ENCODE assay signal across 9 mouse cellular contexts in genomic region chr11:78116146-78116410, GRCm38 (mm10). TPM values are rescaled to one million over a fixed set of nuclear protein-coding genes. Genes with fewer than 3 reads are reported as not detected.
DNase-seq lines count a peak whose midpoint lies in the region; ATAC-seq and TF ChIP-seq lines count a peak whose summit lies in the region.
"Had no signal": no experiment of that assay in that cellular context is flagged by ENCODE, and none has a peak within 500 bp of the region (broad histone marks: within the 10 kb centered on the region; RNA-seq: fewer than 3 reads in every experiment).

No protein-coding gene starts in this region.

- H3K27ac ChIP-seq in forebrain, embryonic 14.5 days (ENCODE audit: low read depth, low read length): peak overlapping the region; percentile 93
- H3K27ac ChIP-seq in liver, embryonic 16.5 days (ENCODE audit: low read length): peak overlapping the region; percentile 75

- no peak for TF ChIP-seq CTCF in C2C12 (IDR thresholded peaks at IDR 0.05; ENCODE audit: control insufficient read depth, insufficient read depth, insufficient read length)

- peak overlapping the region; percentile 71 for H3K4me2 ChIP-seq in forebrain, embryonic 14.5 days (ENCODE audit: low read length)
- H3K4me2 ChIP-seq in liver, embryonic 16.5 days (ENCODE audit: low read depth, low read length): peak overlapping the region; percentile 93

- no peak for ATAC-seq in forebrain, embryonic 14.5 days
- no peak for ATAC-seq in liver, embryonic 16.5 days (ENCODE audit: low read depth)

- H3K79me3 ChIP-seq in C2C12 (ENCODE audit: low read depth): peaks cover 84% of the 10 kb centered on the region

- H3ac ChIP-seq in C2C12 (ENCODE audit: control insufficient read depth, insufficient read length, low read depth): no peak overlapping the region

- no peaks in the 10 kb centered on the region for H3K27me3 ChIP-seq in C2C12 (ENCODE audit: control insufficient read depth, insufficient read depth, insufficient read length)
- no peaks in the 10 kb centered on the region for H3K27me3 ChIP-seq in forebrain, embryonic 14.5 days (replicated peaks; ENCODE audit: control insufficient read depth, insufficient read depth, low read length)
- H3K27me3 ChIP-seq in liver, embryonic 16.5 days (ENCODE audit: control insufficient read depth, insufficient read depth, low read depth, low read length): no peaks in the 10 kb centered on the region

- no peaks in the 10 kb centered on the region for H3K9me3 ChIP-seq in forebrain, embryonic 14.5 days (replicated peaks; ENCODE audit: control insufficient read depth, low read length)
- H3K9me3 ChIP-seq in liver, embryonic 16.5 days (replicated peaks; ENCODE audit: control insufficient read depth, low read length): no peaks in the 10 kb centered on the region

- WGBS in forebrain, embryonic 14.5 days: 1% methylated on average over 5 of the region's 5 CpGs
- 5% methylated on average over 5 of the region's 5 CpGs for WGBS in liver, embryonic 16.5 days (ENCODE audit: insufficient replicate concordance)

- peaks cover 21% of the 10 kb centered on the region; the same call in 1 of the 2 replicates for H3K4me1 ChIP-seq in forebrain, embryonic 14.5 days (ENCODE audit: control insufficient read depth, insufficient read depth, low read length)
- H3K4me1 ChIP-seq in liver, embryonic 16.5 days (ENCODE audit: control insufficient read depth, low read depth, low read length): peaks cover 53% of the 10 kb centered on the region

- H3K36me3 ChIP-seq in C2C12 (ENCODE audit: control insufficient read depth, insufficient read depth): no peaks in the 10 kb centered on the region
- H3K36me3 ChIP-seq in forebrain, embryonic 14.5 days (ENCODE audit: control insufficient read depth, insufficient read depth, low read length): no peaks in the 10 kb centered on the region
- no peaks in the 10 kb centered on the region for H3K36me3 ChIP-seq in liver, embryonic 16.5 days (ENCODE audit: control insufficient read depth, insufficient read depth)

- peak overlapping the region; percentile 82 for H3K9ac ChIP-seq in forebrain, embryonic 14.5 days (ENCODE audit: low read length)
- peak overlapping the region; percentile 75 for H3K9ac ChIP-seq in liver, embryonic 16.5 days (ENCODE audit: low read depth, low read length)

- H3K4me3 ChIP-seq in C2C12 (ENCODE audit: insufficient read depth, poor library complexity, severe bottlenecking): peak overlapping the region; percentile 40
- peak overlapping the region; percentile 76 for H3K4me3 ChIP-seq in forebrain, embryonic 14.5 days (ENCODE audit: low read depth, low read length)
- H3K4me3 ChIP-seq in liver, embryonic 16.5 days (ENCODE audit: low read depth, low read length): peak overlapping the region; percentile 83

- H3K79me2 ChIP-seq in C2C12 (ENCODE audit: control insufficient read depth, insufficient read depth): peaks cover 98% of the 10 kb centered on the region

- DNase-seq in embryo, embryonic 10.5 days (ENCODE audit: low spot score): peak; percentile 23
- DNase-seq in embryo, embryonic 10 days (ENCODE audit: low spot score): no peak
- no peak for DNase-seq in forebrain, embryonic 14.5 days (ENCODE audit: low spot score)
- DNase-seq in right cerebral cortex, postnatal 14 days: no peak
- no peak for DNase-seq in gastrocnemius, postnatal 36 days
- no peak for DNase-seq in left cerebral cortex, postnatal 10 days (ENCODE audit: extremely low spot score in 1 of 2, low spot score in 2 of 2)
- DNase-seq: cerebellum, postnatal 14 days had no signal

- intact Hi-C loops in gastrocnemius, postnatal 36 days (cut with DNase I): no loop called here
- intact Hi-C loops in left cerebral cortex, postnatal 10 days (cut with DNase I): no loop called here

TF ChIP-seq in C2C12, 6 proteins besides CTCF, POLR2A, EP300 and RAD21:
- TF ChIP-seq MYOG (IDR thresholded peaks at IDR 0.05; ENCODE audit: control insufficient read depth, extremely low read depth, insufficient read length): no peak
- TF ChIP-seq CEBPB (IDR thresholded peaks at IDR 0.05; ENCODE audit: low read depth): no peak
- TF ChIP-seq FOSL1 (IDR thresholded peaks at IDR 0.05; ENCODE audit: insufficient read depth, low read length, poor library complexity, severe bottlenecking): no peak

RNA-seq across cellular contexts. Expression of gene Fam222b, which starts 21.6 kb away (rescaled TPM):
- polyA plus RNA-seq in C2C12 (2012; fragmentation: generic; extraction: Trizol): 12.2 TPM
- 22.3 and 23.9 TPM in 2 replicates for polyA plus RNA-seq in forebrain, embryonic 14.5 days (2014; fragmentation: Nextera tagmentation; extraction: Ambion mirVana)
- 3.4 and 4.9 TPM in 2 replicates for polyA plus RNA-seq in liver, embryonic 16.5 days (2015; fragmentation: Nextera tagmentation; extraction: Ambion mirVana)
- total RNA-seq in gastrocnemius, postnatal 36 days (2021): 1 to 10 TPM; 6.0 to 6.1 TPM
- total RNA-seq in left cerebral cortex, postnatal 10 days (2021): 10 to 100 TPM; 26.1 to 26.6 TPM

RNA-seq across cellular contexts. Expression of gene Eral1, which starts 35.9 kb away (rescaled TPM):
- 21.5 TPM for polyA plus RNA-seq in C2C12 (2012; fragmentation: generic; extraction: Trizol)
- polyA plus RNA-seq in forebrain, embryonic 14.5 days (2014; fragmentation: Nextera tagmentation; extraction: Ambion mirVana): 36.8 and 40.2 TPM in 2 replicates
- polyA plus RNA-seq in liver, embryonic 16.5 days (2015; fragmentation: Nextera tagmentation; extraction: Ambion mirVana): 12.4 and 12.7 TPM in 2 replicates
- 10 to 100 TPM; 21.7 to 22.7 TPM for total RNA-seq in gastrocnemius, postnatal 36 days (2021)
- total RNA-seq in left cerebral cortex, postnatal 10 days (2021): 10 to 100 TPM; 16.7 to 18.5 TPM

RNA-seq across cellular contexts. Expression of gene Traf4, which starts 49.3 kb away (rescaled TPM):
- 99.8 TPM for polyA plus RNA-seq in C2C12 (2012; fragmentation: generic; extraction: Trizol)
- polyA plus RNA-seq in forebrain, embryonic 14.5 days (2014; fragmentation: Nextera tagmentation; extraction: Ambion mirVana): 79.2 and 82.6 TPM in 2 replicates
- polyA plus RNA-seq in liver, embryonic 16.5 days (2015; fragmentation: Nextera tagmentation; extraction: Ambion mirVana): 25.4 and 28.6 TPM in 2 replicates
- total RNA-seq in gastrocnemius, postnatal 36 days (2021): 1 to 10 TPM; 2.2 to 3.2 TPM
- total RNA-seq in left cerebral cortex, postnatal 10 days (2021): 10 to 100 TPM; 31.0 to 32.6 TPM
